Mouse (Mus musculus) urinary bladder, postnatal 4 days (tissue): ENCODE results near the gene Pus1.
"Not testable (repeated sequence)": the region's sequence is repeated elsewhere in the genome, so short reads cannot be mapped to it uniquely, and the experiment has no call there.

Experiments
- DNase-seq, 2 experiments: peaks; one replicate each; pipeline ENCODE4 v3.0.0; 2021 to 2022; ENCODE audit warnings: low spot score in 2 of 2

Pus1 gene

DNA sequence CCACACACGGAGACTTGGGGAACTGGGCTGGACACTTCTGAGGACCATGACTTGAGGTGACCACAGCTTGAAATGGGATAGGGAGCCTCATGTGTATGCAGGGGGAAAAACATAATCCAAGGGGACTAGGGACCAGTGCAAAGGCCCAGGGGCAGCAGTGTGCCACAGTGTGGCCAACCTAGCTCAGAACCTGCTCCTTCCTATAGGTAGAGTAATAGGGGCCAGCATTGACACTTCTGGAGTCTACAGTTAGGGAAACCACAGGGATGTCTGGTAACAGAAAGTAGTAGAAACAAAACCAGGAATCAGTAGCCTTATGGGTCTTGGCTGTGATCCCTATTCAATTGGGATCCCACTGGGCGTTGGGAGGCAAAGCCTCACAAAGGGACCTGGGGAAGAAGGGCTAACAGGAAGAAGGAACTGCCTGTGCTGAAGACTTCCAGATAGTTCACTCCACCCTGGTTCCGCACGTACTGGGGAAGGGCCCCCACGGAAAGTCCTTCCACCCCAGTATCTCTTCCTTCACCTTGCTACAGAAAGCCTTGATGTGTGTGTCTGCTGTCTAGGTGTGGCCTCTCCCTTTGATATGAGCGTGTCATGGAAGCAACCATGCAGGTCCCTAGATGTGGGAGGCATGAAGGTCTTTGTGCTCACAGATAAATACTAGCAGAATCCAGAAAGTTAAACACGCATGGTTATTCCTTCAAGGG, 1.2 kb upstream of the Pus1 start:
- no peak for DNase-seq

DNA sequence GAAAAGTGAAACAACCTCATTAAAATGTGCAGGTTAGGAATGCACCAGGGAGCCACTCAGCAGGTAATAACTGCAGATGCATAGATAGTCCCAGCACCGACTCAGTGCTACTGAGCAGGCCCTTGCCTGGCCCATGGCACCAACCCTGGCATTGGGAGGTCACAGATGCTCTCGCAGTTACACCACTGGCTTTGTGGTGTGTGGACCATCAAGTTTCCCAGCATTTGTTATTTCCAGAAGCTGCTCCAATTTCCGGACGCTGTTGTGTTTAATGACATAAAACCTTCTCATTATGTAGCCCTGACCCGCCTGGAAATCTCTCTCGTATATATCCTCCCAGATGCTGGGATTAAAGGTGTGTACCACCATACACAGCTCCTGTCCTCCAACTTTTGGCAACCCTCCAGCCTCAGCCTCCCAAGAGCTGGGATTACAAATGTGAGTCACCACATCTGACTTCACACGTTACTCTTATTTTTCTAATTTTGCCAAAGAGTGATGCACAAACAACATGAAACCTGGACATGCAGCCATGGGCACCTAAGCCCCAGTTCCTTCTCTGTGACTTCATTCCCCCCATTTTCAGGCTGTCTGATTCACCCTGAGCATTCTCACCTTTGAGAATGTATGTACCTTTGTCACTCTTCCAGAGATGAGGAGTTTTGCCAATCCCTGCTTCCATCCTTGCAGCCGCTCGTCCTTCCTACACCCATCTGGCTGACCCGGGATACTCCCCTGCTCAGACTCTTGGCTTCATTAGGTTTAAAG, 486 bp upstream of the Pus1 start:
- DNase-seq: no peak

DNA sequence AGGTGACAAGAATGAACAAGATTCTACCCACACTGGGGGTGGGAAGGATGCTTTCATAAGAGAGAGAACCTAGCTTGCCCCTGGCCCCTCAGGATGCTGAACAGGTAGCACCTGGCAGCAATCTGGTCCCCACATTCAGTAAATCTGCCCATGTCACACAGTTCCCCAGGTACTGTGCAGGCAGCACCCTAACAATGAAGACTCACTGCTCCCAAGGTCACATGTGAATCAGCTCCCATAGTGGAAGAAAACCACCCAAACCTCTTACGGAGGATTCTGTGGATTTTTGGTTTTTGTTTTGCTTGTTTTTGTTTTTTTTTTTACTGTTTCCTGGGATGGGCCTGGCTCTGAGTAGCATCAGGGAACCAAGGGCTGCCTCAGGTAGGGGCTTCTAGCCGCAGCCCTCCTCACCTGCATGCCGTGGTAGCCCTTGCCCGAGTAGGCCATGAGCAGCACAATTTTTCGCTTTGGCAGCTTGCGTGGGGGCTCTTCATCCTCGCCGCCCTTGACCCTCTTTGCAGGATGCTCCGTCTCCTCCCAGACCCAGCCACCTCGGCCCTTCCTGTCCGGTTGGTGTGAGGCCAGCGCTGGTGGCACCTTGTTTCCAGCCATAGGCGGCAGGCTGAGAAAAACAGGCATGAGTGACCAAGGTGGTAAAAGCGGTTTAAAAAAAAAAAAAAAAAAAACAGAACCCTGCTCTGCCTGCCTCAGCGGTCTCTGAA, 1.0 kb downstream of the Pus1 start:
- DNase-seq: no peak

DNA sequence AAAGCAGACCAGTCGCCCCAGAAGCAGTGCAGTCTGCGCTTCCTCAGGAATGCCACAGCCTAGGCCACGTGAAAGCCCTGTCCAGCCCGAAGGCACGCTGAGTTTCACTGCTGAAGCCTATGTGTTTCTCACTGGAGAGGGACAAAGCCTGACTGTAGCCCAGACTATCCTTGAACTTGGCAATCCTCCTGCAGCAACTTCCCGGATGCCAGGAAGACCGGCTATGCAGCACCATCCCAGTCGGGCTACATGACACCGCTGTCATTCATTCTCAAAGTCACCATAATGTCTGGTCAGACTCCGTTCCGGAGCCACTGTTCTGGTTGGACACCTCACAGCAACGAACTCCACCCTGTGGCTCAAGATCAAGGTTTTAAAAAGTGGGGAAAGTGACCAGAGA, 2.2 kb downstream of the Pus1 start:
- DNase-seq: peak in 1 of 2 experiments; percentile 50

DNA sequence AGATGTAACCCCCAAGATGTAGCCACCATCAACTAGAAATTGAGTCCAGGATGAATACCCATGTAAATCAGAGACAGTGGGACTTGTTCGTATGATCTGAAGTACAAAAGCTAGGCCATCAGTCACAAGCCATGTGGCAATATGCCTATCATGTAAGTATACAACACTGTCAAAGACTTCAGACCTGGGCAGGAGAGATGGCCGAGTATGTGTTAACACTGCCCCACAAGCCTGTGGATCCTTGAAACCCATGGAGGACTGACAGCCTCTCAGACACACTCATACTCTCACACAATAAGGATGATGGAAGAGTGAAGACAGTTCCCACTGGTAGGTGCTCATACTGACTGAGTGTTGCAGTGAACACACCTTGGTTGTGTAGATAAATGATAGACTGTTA, 4.3 kb downstream of the Pus1 start:
- no peak for DNase-seq

DNA sequence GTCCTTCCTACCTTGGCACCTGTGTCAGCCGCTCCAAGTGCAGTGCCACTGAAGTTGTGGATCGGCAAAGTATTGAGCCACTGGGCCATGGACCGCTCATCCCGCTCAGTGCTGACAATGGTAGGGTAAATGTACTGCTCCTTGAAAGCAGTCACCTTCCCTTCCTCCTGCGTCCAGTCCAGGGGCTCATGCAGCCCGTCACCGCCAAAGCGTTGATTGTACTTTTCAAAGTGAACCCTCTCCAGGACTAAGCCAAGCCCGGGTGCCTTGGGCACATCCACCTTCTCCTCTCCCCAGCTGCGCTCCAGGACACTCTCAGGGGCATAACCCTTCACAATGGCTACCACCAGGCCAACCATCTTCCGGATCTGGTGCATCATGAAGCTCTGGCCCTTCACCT, 5.9 kb downstream of the Pus1 start:
- DNase-seq: no peak

DNA sequence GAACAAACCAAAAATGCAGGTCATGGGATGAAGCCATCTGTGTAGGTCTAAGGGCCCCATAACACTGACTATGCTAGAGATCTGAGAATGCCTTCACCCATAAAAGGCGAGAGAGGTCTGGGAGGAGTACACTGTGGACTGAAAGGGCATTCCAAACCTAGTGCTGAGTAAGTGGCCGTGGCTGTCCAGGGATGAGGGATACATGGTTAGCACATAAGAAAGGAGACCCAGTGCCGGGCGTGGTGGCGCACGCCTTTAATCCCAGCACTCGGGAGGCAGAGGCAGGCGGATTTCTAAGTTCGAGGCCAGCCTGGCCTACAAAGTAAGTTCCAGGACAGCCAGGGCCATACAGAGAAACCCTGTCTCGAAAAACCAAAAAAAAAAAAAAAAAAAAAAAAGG, 7.5 kb downstream of the Pus1 start:
- DNase-seq: not testable (repeated sequence)

DNA sequence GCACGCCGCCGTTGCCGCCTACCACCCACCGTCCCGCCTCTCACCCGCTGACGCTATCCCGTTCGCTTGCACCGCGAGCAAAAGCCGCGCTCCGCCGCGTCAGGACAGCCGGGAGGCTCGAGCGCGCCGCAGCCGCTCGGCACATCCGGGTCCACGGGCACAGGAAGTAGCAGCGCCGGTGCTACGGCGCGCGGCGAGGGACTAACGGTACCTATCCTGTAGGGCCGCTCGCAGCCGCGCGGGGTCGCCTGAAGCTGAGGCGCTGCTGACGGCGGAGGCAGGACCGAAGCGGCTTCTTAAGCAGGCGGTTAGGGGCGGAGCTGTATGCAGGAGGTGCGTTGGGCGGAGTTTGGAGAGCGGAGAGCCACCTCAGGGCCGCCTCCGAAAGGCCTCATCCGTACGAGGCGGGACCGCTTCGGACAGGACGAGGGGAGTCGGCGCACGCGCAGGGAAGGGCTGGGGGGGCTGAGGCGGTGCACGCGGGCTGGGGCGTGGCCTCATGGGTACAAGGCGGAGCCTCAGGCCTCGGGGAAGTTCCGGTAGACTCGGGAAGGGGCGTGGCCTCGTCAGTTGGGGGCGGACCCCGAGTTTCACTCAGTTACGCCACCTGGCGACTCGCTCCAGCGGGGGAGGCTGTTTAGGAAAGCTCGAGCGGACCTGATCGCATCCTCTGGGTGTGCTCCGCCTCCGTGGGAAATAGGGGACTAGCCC, 9.9 kb downstream of the Pus1 start, which contains the start of gene Ep400:
TSS of gene Ep400 (minus strand) at position 270 of the 711 bp plus-strand sequence.
- DNase-seq: peak; percentile 100

DNA sequence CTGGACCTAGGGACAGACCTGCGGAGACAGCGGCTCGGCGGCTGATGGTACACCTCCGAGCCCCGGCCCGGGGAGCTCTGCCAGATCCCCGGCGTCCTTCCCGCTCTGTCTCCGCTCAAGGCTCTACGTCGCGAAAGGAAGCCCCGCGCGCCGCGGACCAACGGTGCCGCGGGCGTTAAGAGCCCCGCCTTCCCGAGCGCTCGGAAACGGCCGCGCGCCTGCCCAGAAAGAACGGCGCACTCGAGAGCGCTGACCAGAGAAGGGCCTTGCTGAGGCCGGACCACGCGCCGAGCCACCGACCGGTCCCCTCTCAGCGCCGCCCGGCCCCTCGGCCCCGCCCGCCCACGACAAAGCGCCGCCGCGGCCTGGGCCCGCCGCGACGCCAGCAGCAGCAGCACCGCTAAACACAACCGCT, 10.4 kb downstream of the Pus1 start:
- DNase-seq: no peak

DNA sequence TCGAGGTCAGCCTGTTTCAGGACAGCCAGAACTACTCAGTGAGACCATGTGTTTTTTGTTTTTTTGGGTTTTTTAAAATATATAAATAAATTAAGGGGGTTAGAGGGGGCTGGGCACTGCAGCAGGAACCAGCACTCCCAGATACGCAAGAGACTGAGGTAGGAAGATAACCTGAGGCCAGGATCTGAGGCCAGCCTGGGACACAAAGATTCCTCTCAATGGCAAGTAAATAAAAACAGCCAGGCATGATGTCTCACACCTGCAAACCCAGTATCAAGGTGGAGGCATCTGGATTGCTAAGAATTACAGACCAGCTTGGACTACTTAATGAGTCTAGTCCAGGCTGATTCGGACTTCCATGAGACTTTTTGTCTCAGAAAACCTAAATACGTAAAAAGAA, 11.2 kb downstream of the Pus1 start:
- no peak for DNase-seq

DNA sequence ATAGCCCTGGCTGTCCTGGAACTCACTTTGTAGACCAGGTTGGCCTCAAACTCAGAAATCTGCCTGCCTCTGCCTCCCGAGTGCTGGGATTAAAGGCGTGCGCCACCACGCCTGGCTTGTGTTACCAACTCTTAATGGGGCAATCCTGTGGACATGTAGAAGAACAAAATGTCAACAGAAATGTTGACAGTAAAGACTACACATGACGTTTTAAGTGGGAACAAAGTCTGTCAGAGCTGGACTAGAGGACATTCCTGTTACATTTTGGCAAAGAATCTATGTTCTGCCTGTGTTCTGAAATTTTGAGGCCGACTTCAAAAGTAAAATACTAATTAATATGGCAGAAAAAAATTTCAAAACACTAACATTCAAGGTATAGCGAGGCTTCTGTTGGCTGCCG, 16.6 kb downstream of the Pus1 start:
- DNase-seq: no peak

DNA sequence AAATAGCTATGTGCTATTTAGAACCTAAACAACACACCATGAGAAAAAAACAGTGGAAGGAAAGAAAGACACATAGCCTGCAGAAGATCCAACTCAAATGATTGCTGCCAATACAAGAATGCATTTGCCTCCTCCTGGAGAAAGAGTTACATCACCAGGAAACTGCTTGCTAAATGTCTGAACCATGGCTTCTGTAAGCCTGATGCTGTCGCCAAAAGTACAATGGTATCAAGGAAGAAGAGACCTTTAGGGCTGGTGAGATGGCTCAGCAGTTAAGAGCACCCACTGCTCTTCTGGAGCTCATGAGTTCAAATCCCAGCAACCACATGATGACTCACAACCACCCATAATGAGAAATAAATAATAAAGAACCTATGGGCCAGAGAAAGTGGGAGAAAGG, 35.4 kb downstream of the Pus1 start:
- no peak for DNase-seq

DNA sequence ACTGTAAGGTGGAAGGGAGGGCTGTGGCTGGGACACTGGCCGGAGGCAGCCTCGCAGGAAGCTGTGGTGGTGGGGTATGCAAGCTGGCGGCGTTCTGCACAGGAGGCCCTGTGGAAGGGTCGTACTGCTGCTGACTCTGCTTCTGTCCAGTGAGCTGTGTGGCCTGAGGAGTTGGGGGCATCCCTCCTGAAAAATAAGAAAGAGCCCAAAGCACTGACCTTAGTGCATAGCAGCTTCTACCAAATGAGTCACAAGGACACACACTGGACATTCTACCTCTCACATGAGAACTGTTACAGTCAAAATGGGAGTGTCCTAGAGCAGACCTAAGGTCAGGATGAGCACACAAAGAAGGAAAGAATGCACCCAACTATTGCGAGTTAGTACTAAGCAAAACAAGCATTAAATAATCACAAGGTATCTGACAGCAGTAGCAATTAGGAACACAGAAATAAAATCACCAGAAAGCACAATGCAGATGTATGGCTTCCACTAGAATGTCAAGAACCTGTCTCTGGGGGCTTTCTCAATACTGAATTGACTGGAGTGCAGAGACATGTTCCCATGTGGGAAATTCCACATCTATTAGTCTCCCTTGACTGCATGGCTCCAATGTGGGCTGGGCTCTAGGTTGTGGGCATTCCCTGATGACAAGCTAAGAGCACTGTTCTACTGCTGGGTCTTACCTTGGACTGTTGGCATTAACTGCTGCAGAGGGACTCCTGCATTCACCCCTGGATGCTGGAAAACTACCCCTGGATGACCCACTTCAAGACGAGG, 40.8 kb downstream of the Pus1 start:
- no peak for DNase-seq

DNA sequence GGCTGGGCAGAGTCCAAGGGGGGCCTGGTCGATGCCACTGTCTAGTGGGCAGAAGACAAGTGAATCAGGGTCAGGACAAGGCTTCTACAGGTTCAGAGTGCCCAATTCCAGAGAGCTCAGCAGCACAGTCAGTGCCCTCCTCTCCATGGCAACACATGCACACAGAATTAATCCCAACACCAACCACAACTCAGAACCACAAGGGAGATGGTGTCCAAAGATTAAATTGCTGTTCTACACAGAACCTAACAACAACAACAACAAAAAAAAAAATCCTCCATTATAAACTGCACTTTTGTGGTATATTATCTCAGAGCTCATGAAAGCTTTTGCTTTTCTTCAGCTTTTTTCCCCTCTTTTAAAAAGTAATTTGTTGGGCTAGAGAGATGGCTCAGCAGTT, 44.9 kb downstream of the Pus1 start:
- DNase-seq: no peak

DNA sequence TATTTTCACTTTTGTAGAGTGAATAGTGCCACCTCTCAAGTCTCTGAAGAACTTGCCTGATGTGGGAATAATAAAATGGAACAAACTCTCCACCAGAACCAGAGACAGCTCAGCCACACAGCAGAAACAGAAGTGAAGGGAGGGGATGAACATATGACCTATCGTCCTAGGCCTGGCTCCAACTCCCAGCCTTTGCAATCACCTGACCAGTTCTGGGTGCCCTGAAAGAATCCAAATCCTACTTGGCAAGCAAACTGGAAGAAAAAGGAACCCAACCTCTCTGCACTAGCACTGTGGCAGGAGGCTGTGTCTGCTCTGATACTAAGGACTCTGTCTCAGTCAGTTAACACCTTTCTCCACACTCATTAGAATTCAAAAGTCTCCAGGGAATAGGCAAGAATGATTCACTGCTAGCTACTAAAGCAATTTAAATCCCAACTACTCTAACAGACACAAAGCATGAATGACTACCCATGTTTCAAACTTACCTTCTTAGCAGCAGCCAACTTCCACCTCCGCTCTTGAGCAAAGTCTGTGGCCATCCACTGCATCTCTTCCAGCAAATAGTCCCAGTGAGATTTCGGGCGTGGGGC, 47.1 kb downstream of the Pus1 start:
- no peak for DNase-seq

DNA sequence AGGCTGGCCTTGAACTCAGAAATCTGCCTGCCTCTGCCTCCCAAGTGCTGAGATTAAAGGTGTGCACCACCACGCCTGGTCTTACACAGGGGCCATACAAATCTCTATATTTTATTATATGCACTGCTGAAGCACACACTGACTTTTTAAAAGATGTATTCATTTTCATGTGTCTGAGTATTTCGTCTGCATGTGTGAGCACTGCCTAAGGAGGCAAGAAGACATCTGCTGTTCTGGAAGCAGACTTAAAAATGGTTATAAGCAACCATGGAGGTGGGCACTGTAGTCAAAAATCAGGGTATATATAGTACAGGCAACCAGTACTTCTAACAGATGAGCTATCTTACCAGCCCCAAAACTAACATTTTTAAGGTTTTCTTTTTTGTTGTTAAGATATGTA, 49.2 kb downstream of the Pus1 start:
- DNase-seq: no peak

DNA sequence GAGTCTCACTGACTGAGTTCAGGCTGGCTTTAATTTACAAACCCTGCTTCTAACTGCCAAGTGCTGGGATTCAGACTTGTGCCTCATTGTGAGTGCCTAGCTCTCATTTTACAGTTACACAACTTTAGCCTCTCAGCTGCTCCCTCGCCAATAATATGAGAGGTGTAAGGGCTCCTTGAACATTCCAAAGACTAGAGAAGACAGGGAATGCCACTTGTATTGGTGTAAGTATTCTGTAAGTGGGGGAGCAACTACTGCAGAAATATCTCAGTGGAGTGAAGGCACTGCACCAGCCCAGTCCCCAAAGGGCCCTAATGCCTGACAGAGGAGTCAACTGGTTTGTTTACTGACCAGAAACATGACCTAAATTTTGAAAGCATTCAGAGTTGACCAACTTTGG, 52.6 kb downstream of the Pus1 start:
- no peak for DNase-seq
